8 mouse cellular contexts compared by ENCODE assay signal in the genomic region with DNA sequence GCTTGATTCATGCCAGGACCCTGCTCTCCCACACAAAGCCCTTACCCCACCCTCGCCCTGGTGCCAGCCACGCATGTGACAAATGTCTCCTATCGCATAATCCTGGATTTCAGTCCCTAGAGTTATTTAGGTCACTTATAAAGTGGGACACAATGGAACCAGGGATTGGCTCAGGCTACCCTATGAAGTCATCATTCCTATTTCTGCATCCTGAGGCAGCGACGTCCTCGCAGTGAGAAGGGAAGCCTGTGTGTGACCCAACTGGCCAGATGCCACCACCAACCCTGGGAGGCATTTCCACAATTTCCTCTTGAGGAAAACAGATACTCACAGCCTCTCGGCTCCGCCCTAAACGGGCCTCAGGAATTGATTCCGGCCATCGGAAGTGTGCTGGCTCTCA. TPM values are rescaled to one million over a fixed set of nuclear protein-coding genes. Genes with fewer than 3 reads are reported as not detected.
DNase-seq lines count a peak whose midpoint lies in the region; ATAC-seq and TF ChIP-seq lines count a peak whose summit lies in the region.

No protein-coding gene starts in this region.

- no peaks in the 10 kb centered on the region for H3K9me3 ChIP-seq in hindbrain, postnatal 0 days (ENCODE audit: low read length)
- H3K9me3 ChIP-seq in limb, embryonic 12.5 days, result no peaks in the 10 kb centered on the region

- no peak overlapping the region for H3K9ac ChIP-seq in hindbrain, postnatal 0 days (replicated peaks; ENCODE audit: low read length)
- H3K9ac ChIP-seq in limb, embryonic 12.5 days (replicated peaks), result no peak overlapping the region

- peaks cover 9% of the 10 kb centered on the region; the same call in 1 of the 2 replicates for H3K4me1 ChIP-seq in hindbrain, postnatal 0 days (ENCODE audit: insufficient read depth, low read length)
- peaks cover 21% of the 10 kb centered on the region for H3K4me1 ChIP-seq in limb, embryonic 12.5 days (replicated peaks)

- H3K36me3 ChIP-seq in hindbrain, postnatal 0 days (ENCODE audit: insufficient read depth, low read length), result no peaks in the 10 kb centered on the region
- peaks cover 25% of the 10 kb centered on the region for H3K36me3 ChIP-seq in limb, embryonic 12.5 days

- no peak overlapping the region for H3K4me3 ChIP-seq in hindbrain, postnatal 0 days (ENCODE audit: low read length)
- H3K4me3 ChIP-seq in limb, embryonic 12.5 days (replicated peaks), result no peak overlapping the region

- peak; percentile 68 for DNase-seq in adrenal gland, postnatal 25 days
- DNase-seq in cerebellum, adult 8-10 months, result peak; percentile 90
- peak; percentile 31 to 45 for DNase-seq in gastrocnemius, postnatal 36 days
- DNase-seq in hindbrain, postnatal 0 days (ENCODE audit: low spot score), result peak; percentile 51
- DNase-seq in thymus, postnatal 10 days (ENCODE audit: low spot score in 2 of 2), result no peak

- H3K27ac ChIP-seq in hindbrain, postnatal 0 days, result peak overlapping the region; percentile 56; the same call in 1 of the 2 replicates
- H3K27ac ChIP-seq in limb, embryonic 12.5 days, result peak overlapping the region; percentile 56; the same call in 1 of the 2 replicates

- 50% methylated on average over 11 of the region's 11 CpGs for WGBS in hindbrain, postnatal 0 days
- 85% methylated on average over 11 of the region's 11 CpGs for WGBS in limb, embryonic 12.5 days

- H3K4me2 ChIP-seq in hindbrain, postnatal 0 days (ENCODE audit: low read depth, low read length), result no peak overlapping the region
- H3K4me2 ChIP-seq in limb, embryonic 12.5 days, result no peak overlapping the region

- ATAC-seq in hindbrain, postnatal 0 days, result peak; percentile 58
- ATAC-seq in limb, embryonic 12.5 days (ENCODE audit: insufficient number of reproducible peaks, insufficient read depth, low FRiP score, low TSS enrichment, low read depth), result no peak
- ATAC-seq in megakaryocyte progenitor cell, adult 5-6 weeks (replicated peaks; ENCODE audit: poor library complexity), result peak; percentile 78
- no peak for ATAC-seq in erythroid progenitor cell, adult 5-6 weeks (replicated peaks; ENCODE audit: low FRiP score, poor library complexity, severe bottlenecking)

- no peaks in the 10 kb centered on the region for H3K27me3 ChIP-seq in hindbrain, postnatal 0 days (ENCODE audit: insufficient read depth, low read length)
- H3K27me3 ChIP-seq in limb, embryonic 12.5 days, result no peaks in the 10 kb centered on the region

- intact Hi-C loops in gastrocnemius, postnatal 36 days (cut with DNase I), result no loop called here

- TF ChIP-seq CTCF in hindbrain, postnatal 0 days (IDR thresholded peaks at IDR 0.05; ENCODE audit: low read depth), result no peak

RNA-seq across cellular contexts. Expression of gene 4933415A04Rik, which starts 17.2 kb away (rescaled TPM):
- 1.0 and 1.1 TPM in 2 replicates for total RNA-seq in adrenal gland, postnatal 25 days (2021)
- total RNA-seq in gastrocnemius, postnatal 36 days (2021), result not detected
- 0.14 and 0.99 TPM in 2 replicates for total RNA-seq in hindbrain, postnatal 0 days (2014; rRNA removed)
- polyA plus RNA-seq in hindbrain, postnatal 0 days (2015; fragmentation: Nextera tagmentation; extraction: Ambion mirVana), result 2.6 and 2.9 TPM in 2 replicates
- 4.6 and 6.3 TPM in 2 replicates for polyA plus RNA-seq in limb, embryonic 12.5 days (2016; fragmentation: Nextera tagmentation; extraction: Ambion mirVana)
- not detected in 2 replicates for total RNA-seq in megakaryocyte progenitor cell, adult 5-6 weeks (2015)
- not detected in 2 replicates for total RNA-seq in megakaryocyte progenitor cell, adult 5-6 weeks (2017)
- total RNA-seq in erythroid progenitor cell, adult 5-6 weeks (2015; ENCODE audit: low replicate concordance), result not detected in 2 replicates
- not detected in 2 replicates for total RNA-seq in erythroid progenitor cell, adult 5-6 weeks (2017; ENCODE audit: low replicate concordance)

RNA-seq across cellular contexts. Expression of gene Fabp6, which starts 31.7 kb away (rescaled TPM):
- not detected in 2 replicates for total RNA-seq in adrenal gland, postnatal 25 days (2021)
- total RNA-seq in gastrocnemius, postnatal 36 days (2021), result not detected
- total RNA-seq in hindbrain, postnatal 0 days (2014; rRNA removed), result not detected in 2 replicates
- polyA plus RNA-seq in hindbrain, postnatal 0 days (2015; fragmentation: Nextera tagmentation; extraction: Ambion mirVana), result not detected in 2 replicates
- polyA plus RNA-seq in limb, embryonic 12.5 days (2016; fragmentation: Nextera tagmentation; extraction: Ambion mirVana), result not detected in 2 replicates
- total RNA-seq in megakaryocyte progenitor cell, adult 5-6 weeks (2015), result not detected in 2 replicates
- total RNA-seq in megakaryocyte progenitor cell, adult 5-6 weeks (2017), result not detected in 2 replicates
- not detected in 2 replicates for total RNA-seq in erythroid progenitor cell, adult 5-6 weeks (2015; ENCODE audit: low replicate concordance)
- not detected in 2 replicates for total RNA-seq in erythroid progenitor cell, adult 5-6 weeks (2017; ENCODE audit: low replicate concordance)

RNA-seq across cellular contexts. Expression of gene Ccnjl, which starts 41.0 kb away (rescaled TPM):
- total RNA-seq in adrenal gland, postnatal 25 days (2021), result 3.2 and 3.9 TPM in 2 replicates
- total RNA-seq in gastrocnemius, postnatal 36 days (2021), result under 1 TPM; 0.12 to 0.13 TPM
- 2.4 and 3.5 TPM in 2 replicates for total RNA-seq in hindbrain, postnatal 0 days (2014; rRNA removed)
- 4.6 and 5.5 TPM in 2 replicates for polyA plus RNA-seq in hindbrain, postnatal 0 days (2015; fragmentation: Nextera tagmentation; extraction: Ambion mirVana)
- polyA plus RNA-seq in limb, embryonic 12.5 days (2016; fragmentation: Nextera tagmentation; extraction: Ambion mirVana), result 22.6 and 23.3 TPM in 2 replicates
- 0.12 and 0.37 TPM in 2 replicates for total RNA-seq in megakaryocyte progenitor cell, adult 5-6 weeks (2015)
- total RNA-seq in megakaryocyte progenitor cell, adult 5-6 weeks (2017), result 0.17 and 0.20 TPM in 2 replicates
- not detected in 2 replicates for total RNA-seq in erythroid progenitor cell, adult 5-6 weeks (2015; ENCODE audit: low replicate concordance)
- total RNA-seq in erythroid progenitor cell, adult 5-6 weeks (2017; ENCODE audit: low replicate concordance), result not detected in 2 replicates

Comparison
In these comparisons a context has a peak if more than half of its experiments do, and no peak if none do; other contexts are left out.
1. DNase-seq: peak in adrenal gland, postnatal 25 days (single experiment), cerebellum, adult 8-10 months (single experiment), gastrocnemius, postnatal 36 days (2 of 2) and hindbrain, postnatal 0 days (single experiment); none in thymus, postnatal 10 days (0 of 2).
2. ATAC-seq: peak in hindbrain, postnatal 0 days (single experiment) and megakaryocyte progenitor cell, adult 5-6 weeks (single experiment); none in limb, embryonic 12.5 days (single experiment) and erythroid progenitor cell, adult 5-6 weeks (single experiment).